Mouse (Mus musculus): ENCODE data around the gene Arl10. TPM values are rescaled to one million over a fixed set of nuclear protein-coding genes. Genes with fewer than 3 reads are reported as not detected.

The Arl10 gene
- polyA plus RNA-seq, 1 experiment: not detected

GRCm38 (mm10) chr13:54577652-54578507, 3.1 kb downstream of the Arl10 start:
- H3K4me3 ChIP-seq (replicated peaks): no peak overlapping the region
- no peaks in the 10 kb centered on the region for H3K9me3 ChIP-seq (ENCODE audit: control insufficient read depth, low read length)
- H3K36me3 ChIP-seq (ENCODE audit: control insufficient read depth): peaks cover 25% of the 10 kb centered on the region
- peaks cover 32% of the 10 kb centered on the region for H3K4me1 ChIP-seq (ENCODE audit: control insufficient read depth)
- TF ChIP-seq GATA1 (IDR thresholded peaks at IDR 0.05; ENCODE audit: low read length) (no peak), TAL1 (IDR thresholded peaks at IDR 0.05; ENCODE audit: low read length) (no peak)
- H3K27me3 ChIP-seq (ENCODE audit: control insufficient read depth): peaks cover 35% of the 10 kb centered on the region

GRCm38 (mm10) chr13:54581385-54581784, 6.6 kb downstream of the Arl10 start:
- no peak for TF ChIP-seq GATA1 (IDR thresholded peaks at IDR 0.05; ENCODE audit: low read length)
- no peak for TF ChIP-seq TAL1 (IDR thresholded peaks at IDR 0.05; ENCODE audit: low read length)
- H3K27me3 ChIP-seq (ENCODE audit: control insufficient read depth): peaks cover 3% of the 10 kb centered on the region; the same call in 1 of the 2 replicates
- H3K36me3 ChIP-seq (ENCODE audit: control insufficient read depth): peaks cover 60% of the 10 kb centered on the region

GRCm38 (mm10) chr13:54582126-54582525, 7.3 kb downstream of the Arl10 start:
- peaks cover 64% of the 10 kb centered on the region for H3K36me3 ChIP-seq (ENCODE audit: control insufficient read depth)
- no peak overlapping the region for H3K4me3 ChIP-seq (replicated peaks)
- H3K4me1 ChIP-seq (ENCODE audit: control insufficient read depth): peaks cover 7% of the 10 kb centered on the region
- H3K27me3 ChIP-seq (ENCODE audit: control insufficient read depth): no peaks in the 10 kb centered on the region
- no peaks in the 10 kb centered on the region for H3K9me3 ChIP-seq (ENCODE audit: control insufficient read depth, low read length)
- no peak for TF ChIP-seq GATA1 (IDR thresholded peaks at IDR 0.05; ENCODE audit: low read length)
- TF ChIP-seq TAL1 (IDR thresholded peaks at IDR 0.05; ENCODE audit: low read length): no peak

More at GRCm38 (mm10) chr13:54581385-54581784, 6.6 kb downstream of the Arl10 start:
- Histone ChIP-seq H3K4me3 (replicated peaks) (no peak overlapping the region), H3K4me1 (ENCODE audit: control insufficient read depth) (peaks cover 7% of the 10 kb centered on the region), H3K9me3 (ENCODE audit: control insufficient read depth, low read length) (no peaks in the 10 kb centered on the region)

GRCm38 (mm10) chr13:54582860-54583259, 8.0 kb downstream of the Arl10 start:
- Histone ChIP-seq H3K36me3 (ENCODE audit: control insufficient read depth) (peaks cover 68% of the 10 kb centered on the region), H3K4me1 (ENCODE audit: control insufficient read depth) (peaks cover 6% of the 10 kb centered on the region), H3K27me3 (ENCODE audit: control insufficient read depth) (no peaks in the 10 kb centered on the region), H3K9me3 (ENCODE audit: control insufficient read depth, low read length) (no peaks in the 10 kb centered on the region), H3K4me3 (replicated peaks) (no peak overlapping the region)
- TF ChIP-seq TAL1 (IDR thresholded peaks at IDR 0.05; ENCODE audit: low read length) (no peak), GATA1 (IDR thresholded peaks at IDR 0.05; ENCODE audit: low read length) (no peak)

GRCm38 (mm10) chr13:54585831-54586230, 11.0 kb downstream of the Arl10 start:
- Histone ChIP-seq H3K9me3 (ENCODE audit: control insufficient read depth, low read length) (no peaks in the 10 kb centered on the region), H3K27me3 (ENCODE audit: control insufficient read depth) (no peaks in the 10 kb centered on the region), H3K4me3 (replicated peaks) (no peak overlapping the region), H3K4me1 (ENCODE audit: control insufficient read depth) (peaks cover 21% of the 10 kb centered on the region), H3K36me3 (ENCODE audit: control insufficient read depth) (peaks cover 65% of the 10 kb centered on the region)
- TF ChIP-seq GATA1 (IDR thresholded peaks at IDR 0.05; ENCODE audit: low read length): no peak
- TF ChIP-seq TAL1 (IDR thresholded peaks at IDR 0.05; ENCODE audit: low read length): no peak

GRCm38 (mm10) chr13:54589414-54589995, 14.7 kb downstream of the Arl10 start:
- H3K4me3 ChIP-seq (replicated peaks): peak overlapping the region; percentile 83
- H3K27me3 ChIP-seq (ENCODE audit: control insufficient read depth): no peaks in the 10 kb centered on the region
- no peaks in the 10 kb centered on the region for H3K9me3 ChIP-seq (ENCODE audit: control insufficient read depth, low read length)
- TF ChIP-seq TAL1 (IDR thresholded peaks at IDR 0.05; ENCODE audit: low read length) (no peak), GATA1 (IDR thresholded peaks at IDR 0.05; ENCODE audit: low read length) (no peak)
- H3K36me3 ChIP-seq (ENCODE audit: control insufficient read depth): peaks cover 60% of the 10 kb centered on the region
- H3K4me1 ChIP-seq (ENCODE audit: control insufficient read depth): peaks cover 42% of the 10 kb centered on the region

GRCm38 (mm10) chr13:54589996-54590951, 15.5 kb downstream of the Arl10 start, which contains the start of the genes Nop16 and Higd2a:
Gene Nop16, minus strand, starts transcription at chr13:54590090.
Gene Higd2a, plus strand, starts transcription at chr13:54590207.
- Histone ChIP-seq H3K36me3 (ENCODE audit: control insufficient read depth) (peaks cover 60% of the 10 kb centered on the region), H3K27me3 (ENCODE audit: control insufficient read depth) (no peaks in the 10 kb centered on the region), H3K4me1 (ENCODE audit: control insufficient read depth) (peaks cover 44% of the 10 kb centered on the region), H3K9me3 (ENCODE audit: control insufficient read depth, low read length) (no peaks in the 10 kb centered on the region), H3K4me3 (replicated peaks) (peak within 1 kb of the TSS; percentile 83)
- TF ChIP-seq TAL1 (IDR thresholded peaks at IDR 0.05; ENCODE audit: low read length): no peak
- no peak for TF ChIP-seq GATA1 (IDR thresholded peaks at IDR 0.05; ENCODE audit: low read length)

GRCm38 (mm10) chr13:54591776-54592356, 17.1 kb downstream of the Arl10 start:
- no peaks in the 10 kb centered on the region for H3K27me3 ChIP-seq (ENCODE audit: control insufficient read depth)
- no peak for TF ChIP-seq TAL1 (IDR thresholded peaks at IDR 0.05; ENCODE audit: low read length)
- TF ChIP-seq GATA1 (IDR thresholded peaks at IDR 0.05; ENCODE audit: low read length): no peak
- peak overlapping the region; percentile 83 for H3K4me3 ChIP-seq (replicated peaks)
- H3K4me1 ChIP-seq (ENCODE audit: control insufficient read depth): peaks cover 44% of the 10 kb centered on the region
- no peaks in the 10 kb centered on the region for H3K9me3 ChIP-seq (ENCODE audit: control insufficient read depth, low read length)
- H3K36me3 ChIP-seq (ENCODE audit: control insufficient read depth): peaks cover 64% of the 10 kb centered on the region

Data from erythroblast, embryonic 14.5 days (primary cell).